Mouse (Mus musculus): ENCODE results near the gene Zfp362. TPM values are rescaled to one million over a fixed set of nuclear protein-coding genes. Genes with fewer than 3 reads are reported as not detected.

Zfp362 gene
- polyA plus RNA-seq, 1 experiment: 11.7 TPM

DNA sequence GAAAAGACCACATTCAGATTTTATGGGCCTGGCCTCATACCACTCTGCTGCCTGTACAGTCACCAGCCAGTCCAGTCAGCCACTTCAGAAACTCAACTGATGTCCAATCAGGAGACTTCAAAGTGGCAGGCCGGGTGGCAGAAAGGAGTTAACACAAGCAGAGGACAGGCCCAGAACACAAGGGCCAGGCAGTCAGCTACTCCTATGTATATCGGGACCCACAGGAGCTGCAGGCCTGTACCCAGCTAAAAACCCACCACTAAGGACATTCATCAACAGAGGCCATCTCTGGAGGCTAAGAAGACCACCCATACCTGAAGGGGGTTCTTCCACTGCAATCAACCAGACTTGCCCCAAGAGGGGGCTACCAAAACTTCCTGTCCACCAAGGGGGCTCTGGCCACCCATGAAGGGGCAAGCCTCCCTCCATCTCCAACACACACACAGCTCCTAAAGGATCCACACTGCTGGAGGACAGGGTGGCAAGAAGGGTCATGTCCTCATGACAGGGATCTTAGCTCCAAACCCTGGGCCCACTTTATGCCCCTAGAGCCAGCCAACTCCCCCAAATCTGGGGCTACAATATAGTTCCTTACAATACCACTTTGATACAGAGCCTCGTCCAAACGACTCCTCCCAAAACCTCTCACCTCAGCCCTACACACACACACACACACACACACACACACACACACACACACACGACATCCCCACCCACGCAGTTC lies 1.3 kb downstream of the Zfp362 start:
- DNase-seq (ENCODE audit: low read depth, low spot score): no peak
- WGBS: 6% methylated on average over 6 of the region's 6 CpGs

DNA sequence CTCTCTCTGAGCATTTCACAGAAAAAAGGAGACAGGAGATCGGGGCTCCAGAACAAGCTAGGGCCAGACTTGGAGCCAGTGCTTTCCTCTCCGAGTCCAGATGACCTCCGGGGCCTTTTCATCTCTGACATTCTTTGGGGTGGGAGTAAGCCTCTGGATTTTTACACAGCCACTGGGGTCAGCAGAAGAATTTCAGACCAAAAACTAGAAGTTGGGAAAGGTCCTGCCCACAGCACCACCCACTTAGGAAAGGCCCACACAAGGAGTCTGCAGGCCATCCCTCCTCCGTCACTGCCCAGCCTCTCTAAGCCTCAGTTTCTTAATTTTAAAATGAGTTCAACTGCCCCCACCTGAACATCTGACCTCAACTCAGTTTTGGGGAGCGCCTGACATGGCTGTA lies 2.3 kb downstream of the Zfp362 start:
- 82% methylated on average over 5 of the region's 5 CpGs for WGBS
- no peak for DNase-seq (ENCODE audit: low read depth, low spot score)

DNA sequence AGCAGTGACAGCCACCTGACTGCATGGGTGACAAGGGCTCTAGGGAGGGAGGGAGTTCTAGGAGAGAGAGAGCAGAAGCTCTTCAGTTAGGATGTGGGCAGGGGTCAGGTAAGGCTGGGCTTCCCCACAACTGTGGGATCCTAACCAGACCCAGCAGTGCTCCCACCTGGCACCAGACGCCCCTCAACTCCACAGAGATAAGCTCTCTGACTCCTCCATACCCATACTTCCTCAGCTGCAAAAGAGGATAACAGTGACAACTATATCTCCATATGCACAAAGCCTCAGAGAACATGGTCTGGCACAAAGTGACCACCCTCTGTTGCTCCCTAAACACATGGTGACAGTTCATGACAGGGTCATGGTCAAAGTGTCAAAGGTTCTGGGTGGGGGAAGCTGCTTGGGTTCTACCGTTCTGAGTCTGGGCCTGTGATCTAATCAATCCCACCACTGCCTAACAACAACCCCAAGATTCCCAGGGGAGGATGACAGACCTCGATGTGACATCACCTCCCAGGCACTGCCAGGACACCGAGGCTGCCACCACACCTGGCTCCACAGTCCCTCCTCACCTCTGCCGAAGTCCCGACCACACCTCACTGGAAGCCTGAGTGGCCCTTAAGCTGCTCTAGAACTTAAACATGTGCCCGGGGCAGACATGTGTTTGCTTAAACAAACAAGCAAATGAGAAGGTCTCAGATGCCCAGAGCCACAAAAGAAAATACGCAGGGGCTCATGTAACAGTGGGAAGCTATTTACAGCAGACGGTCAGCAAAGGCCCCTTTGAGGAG lies 4.0 kb downstream of the Zfp362 start:
- 46% methylated on average over 9 of the region's 9 CpGs for WGBS
- no peak for DNase-seq (ENCODE audit: low read depth, low spot score)

DNA sequence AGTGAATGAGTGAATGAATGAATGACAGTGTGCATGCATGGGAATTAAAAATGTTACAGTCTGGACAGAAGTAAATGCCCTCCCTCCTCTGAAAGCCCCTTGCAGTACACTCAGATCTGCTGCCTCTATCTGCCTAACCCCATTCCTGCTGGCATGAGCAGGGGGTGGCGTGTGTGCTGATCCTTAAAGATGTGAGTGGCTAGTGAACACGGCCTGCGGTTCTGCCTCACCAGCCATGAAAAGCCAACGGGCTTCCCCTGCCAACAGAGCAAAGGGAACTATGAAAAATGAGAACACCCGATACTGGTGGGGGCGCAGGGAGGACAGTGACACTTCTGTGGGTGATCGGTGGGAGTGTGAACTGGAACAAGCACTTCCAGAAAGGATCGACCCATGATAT lies 9.1 kb downstream of the Zfp362 start:
- 75% methylated on average over 8 of the region's 8 CpGs for WGBS
- no peak for DNase-seq (ENCODE audit: low read depth, low spot score)

DNA sequence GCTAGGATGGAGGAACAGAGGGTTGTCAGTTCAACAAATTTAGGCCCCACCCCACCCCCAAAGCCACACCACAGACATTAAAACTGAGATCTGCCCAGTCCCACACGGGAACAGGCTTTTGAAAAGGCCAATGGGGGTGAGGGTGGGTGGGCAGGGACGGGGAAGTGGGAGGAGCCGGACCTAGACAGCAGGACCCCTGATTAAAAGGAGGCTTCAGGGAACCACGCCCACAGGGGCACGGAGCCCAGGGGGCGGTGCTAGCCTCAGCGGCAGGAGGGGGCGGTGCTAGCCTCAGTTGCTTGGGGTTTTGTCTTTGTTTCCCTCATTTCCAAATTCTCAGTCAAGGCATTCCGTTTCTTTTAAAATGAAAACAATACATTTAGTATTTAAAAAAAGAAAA lies 10.2 kb downstream of the Zfp362 start:
- DNase-seq (ENCODE audit: low read depth, low spot score): no peak
- 44% methylated on average over 9 of the region's 9 CpGs for WGBS

DNA sequence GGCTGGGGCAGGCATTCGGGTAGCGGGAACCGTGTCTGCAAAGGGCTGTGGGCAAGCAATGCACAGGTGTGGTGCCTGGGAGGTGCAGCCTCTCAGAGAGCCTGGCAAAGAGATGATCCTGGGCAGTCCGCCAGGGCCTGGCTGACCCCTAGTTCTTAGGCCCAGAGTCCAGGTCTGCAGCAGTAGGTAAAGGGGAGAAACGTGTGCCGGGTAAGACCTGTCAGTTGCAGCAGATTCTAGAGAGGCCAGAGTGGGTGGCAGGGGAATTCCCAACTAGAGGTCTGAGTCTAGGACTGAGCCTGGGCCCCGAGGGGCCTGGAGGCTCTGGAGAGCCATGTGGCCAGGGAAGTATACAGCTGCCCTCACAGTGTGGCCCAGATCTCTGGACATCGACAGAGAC lies 11.6 kb downstream of the Zfp362 start:
- WGBS: 44% methylated on average over 8 of the region's 8 CpGs
- DNase-seq (ENCODE audit: low read depth, low spot score): no peak

DNA sequence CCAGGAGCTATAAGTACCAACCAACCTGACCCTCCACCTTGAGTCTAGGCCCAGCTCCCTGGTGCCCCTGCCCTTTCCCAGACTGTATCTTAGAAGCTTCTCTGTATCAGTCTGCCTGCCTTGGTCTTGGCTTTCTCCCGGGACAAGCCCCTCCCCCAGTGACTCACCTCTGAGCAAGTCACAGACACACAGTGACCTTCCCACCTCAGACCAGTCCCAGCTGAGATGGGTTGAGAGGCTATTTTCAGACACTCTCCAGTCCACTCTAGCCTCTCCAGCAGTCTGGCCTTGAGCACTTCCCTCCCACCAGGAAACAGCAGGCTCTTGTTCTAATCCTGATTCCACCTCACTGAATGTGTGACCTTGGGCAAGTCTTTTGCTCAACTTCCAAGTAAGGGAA lies 12.1 kb downstream of the Zfp362 start:
- no peak for DNase-seq (ENCODE audit: low read depth, low spot score)
- 11% methylated on average over 1 of the region's 1 CpGs for WGBS

DNA sequence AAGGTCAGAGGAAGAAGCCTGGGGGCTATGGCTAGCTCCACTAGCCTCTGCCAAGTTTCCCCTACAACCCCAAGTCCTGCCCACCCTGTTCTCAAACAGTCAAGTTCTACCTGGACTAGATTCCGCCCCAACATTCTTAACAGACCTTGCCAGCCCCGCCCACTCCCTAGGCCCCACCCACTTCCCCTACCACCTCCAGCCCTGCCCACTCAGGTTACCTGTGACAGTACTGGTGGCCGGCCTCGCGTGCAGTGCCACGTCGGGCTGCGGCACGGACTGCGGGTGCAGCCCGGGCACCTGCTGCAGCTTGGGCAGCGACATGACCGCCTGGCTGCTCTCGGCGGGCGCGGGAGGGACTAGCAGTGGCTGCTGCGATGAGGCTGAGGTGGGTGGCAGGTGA lies 16.2 kb downstream of the Zfp362 start:
- 36% methylated on average over 18 of the region's 18 CpGs for WGBS
- DNase-seq (ENCODE audit: low read depth, low spot score): no peak

DNA sequence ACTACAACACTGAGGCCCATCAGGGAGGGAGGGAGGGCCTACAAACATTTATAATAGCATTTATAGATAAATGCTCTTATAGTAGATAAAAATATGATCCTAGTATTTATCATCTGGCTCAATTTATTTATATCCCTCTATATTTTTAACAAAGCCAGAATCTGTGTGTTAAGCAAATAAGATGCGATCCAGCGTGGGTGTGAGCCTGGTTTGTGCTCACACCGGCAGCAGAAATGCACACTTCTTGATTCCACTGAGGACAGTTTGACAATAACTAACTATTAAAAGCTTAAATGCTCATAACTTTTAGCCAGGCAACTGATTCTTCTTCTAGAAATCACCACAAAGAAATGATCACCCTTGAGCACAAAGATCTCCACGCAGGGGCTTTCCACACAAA lies 17.7 kb downstream of the Zfp362 start:
- DNase-seq (ENCODE audit: low read depth, low spot score): no peak
- 93% methylated on average over 4 of the region's 4 CpGs for WGBS

DNA sequence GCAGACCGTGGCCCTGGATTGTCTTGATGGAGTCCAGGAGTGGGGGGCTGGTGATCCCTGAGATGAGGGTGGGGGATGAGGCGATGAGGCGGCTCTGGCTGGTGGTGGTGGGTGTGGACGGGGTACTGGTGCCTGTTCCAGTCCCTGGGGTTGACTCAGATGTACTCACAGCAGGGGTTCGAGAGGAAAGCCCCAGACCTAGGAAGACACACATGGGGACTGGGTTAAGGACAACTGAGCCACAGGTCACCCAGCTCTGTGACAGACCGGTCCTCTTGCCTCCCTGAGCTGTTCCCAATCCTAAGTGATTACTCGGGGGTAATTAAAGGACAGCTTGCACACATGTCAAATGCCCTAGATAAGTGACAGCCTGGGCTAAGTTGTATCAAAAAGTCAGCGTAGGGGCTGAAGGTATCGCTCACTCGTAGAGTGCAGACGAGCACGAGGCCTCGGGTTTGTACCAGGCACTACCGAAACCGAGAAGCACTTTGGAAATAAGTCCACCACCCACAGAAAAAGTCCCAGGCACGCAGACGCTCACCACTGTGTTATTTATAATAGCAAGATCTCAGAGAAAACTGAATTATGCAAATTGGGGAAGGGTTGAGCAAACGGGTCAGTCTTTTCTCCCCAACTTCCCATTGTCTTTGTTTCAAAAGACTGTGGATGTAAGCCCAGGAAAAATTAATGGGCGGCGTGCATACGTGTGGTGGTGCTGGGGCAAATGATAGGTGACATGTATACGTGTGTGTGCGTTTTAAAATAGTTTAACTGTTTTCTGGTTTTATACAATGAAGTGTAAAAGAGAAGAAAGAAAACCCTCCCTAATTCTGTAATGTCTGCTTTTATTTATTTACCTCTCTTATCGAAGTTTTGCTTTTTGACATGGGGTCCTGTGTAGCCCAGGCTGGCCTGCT lies 18.6 kb downstream of the Zfp362 start:
- no peak for DNase-seq (ENCODE audit: low read depth, low spot score)
- 92% methylated on average over 24 of the region's 24 CpGs for WGBS

DNA sequence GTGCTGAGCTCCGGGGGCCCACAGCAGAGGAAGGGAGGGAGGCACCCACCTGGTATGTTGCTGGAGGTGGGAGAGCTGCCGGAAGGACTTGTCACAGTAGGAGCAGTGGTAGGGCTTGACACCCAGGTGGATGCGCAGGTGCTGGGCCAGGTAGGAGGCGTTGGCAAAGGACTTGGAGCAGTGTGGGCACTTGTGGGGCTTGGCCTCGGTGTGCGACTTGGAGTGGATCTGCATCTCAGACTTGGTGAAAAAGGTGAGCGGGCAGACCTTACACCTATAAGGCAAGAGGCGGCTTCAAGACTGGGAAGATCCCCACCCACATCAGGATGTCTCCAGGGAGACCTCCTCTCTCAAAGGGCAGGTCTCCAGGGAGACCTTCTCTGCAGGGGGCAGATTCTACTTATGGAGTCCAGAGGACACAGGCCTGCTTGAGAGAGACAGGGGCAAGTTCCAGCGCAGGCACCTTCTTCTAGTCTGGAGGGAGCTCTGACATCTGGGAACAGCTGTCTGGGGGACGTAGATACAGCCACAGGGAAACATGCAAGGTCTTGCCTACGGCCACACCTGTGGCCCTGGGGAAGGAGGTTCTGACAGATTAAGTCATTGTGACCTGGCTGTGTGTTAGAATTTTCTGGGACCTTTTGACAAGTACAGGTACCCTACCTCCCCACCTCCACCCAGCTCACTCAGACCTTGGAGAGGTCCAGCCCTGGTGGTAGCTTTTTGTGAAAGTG lies 19.8 kb downstream of the Zfp362 start:
- WGBS: 94% methylated on average over 11 of the region's 11 CpGs

DNA sequence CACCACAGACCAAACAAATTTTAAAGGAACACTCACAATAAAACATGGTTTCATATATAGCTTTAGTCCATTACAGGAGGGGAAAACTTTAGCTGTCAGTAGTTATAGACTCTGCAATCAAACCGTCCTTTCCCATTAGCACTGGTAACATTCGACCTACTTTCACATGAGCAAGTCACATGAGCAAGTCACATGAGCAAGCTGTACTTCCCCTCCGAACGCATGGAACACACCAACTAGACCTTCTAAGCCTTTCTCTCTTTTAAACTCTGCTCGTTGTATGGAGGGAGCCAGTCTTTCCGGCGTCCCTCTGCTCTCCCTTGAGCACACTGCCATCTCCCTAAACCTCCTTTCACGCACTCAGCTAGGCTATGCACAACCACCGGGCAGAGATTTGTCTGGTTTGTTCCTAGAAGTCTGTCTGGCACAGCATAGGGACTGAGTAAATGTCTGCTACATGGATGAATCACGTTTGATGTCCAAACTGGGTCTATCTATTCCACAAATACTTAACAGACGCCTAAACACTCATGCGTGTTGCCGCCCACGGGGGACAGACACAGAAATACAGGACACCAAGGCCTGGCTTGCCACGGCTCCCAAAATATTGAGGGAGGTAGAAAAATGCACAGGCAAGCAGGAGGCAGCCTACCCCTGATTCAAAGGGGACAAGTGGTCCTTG lies 20.8 kb downstream of the Zfp362 start:
- 86% methylated on average over 15 of the region's 15 CpGs for WGBS
- no peak for DNase-seq (ENCODE audit: low read depth, low spot score)

More for the DNA sequence above, 19.8 kb downstream of the Zfp362 start:
- DNase-seq (ENCODE audit: low read depth, low spot score): no peak

DNA sequence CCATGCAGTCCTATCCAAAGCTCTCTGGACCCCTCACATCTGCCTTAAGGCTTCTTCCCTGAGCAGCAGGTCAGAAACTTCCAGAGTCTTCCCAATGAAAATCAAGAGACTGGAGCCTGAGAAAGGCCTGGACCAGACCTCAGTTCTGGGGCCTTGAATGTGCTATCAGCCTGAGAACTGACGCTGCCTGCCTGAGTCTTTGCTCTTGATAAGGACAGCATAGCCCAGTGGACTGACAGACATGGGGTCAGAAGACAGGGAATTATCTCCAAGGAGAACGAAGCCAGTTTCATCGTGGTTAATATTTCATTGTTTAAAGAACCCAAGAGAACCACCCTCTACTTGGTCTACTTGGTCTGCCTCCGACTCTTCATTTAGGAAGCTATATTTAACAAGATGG lies 23.2 kb downstream of the Zfp362 start:
- 74% methylated on average over 4 of the region's 4 CpGs for WGBS
- DNase-seq (ENCODE audit: low read depth, low spot score): no peak

DNA sequence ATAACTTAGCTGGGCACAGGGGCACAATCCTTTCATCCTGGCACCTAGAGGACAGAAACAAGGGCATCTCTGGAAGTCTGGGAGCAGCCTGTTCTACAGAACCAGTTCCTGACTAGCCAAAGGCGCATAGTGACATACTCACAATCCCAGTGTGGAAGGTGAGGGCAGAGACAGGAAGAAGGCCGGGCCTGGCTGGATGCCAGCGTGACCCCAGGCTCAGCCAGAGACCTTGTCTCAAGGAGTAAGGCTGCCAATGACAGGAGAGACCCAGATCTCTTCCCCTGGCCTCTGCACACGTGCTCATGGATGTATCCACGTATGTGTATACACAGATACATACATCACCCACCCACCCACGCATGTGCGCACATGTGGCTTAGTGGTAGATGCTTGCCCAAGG lies 23.8 kb downstream of the Zfp362 start:
- no peak for DNase-seq (ENCODE audit: low read depth, low spot score)

DNA sequence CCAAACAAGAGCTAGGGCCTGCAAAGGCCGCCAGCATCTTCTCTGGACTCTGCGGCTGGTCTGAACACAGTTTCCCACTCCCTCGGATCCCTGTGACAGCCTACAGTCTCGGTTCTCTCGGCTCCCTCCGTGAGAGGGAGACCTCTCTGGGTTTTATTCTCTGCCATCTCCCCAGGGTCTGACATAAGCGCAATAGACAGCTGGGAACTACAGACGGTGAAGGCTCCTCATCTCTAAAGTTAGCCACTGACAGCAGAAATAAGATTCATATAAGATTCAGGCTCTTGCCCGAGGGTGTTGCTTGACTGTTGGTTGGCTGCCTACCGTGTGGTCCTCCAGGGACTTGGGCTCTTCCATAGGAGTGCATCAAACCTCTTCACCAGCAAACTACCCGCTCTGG lies 28.3 kb downstream of the Zfp362 start:
- no peak for DNase-seq (ENCODE audit: low read depth, low spot score)
- 93% methylated on average over 11 of the region's 11 CpGs for WGBS

More for the DNA sequence above, 23.8 kb downstream of the Zfp362 start:
- WGBS: 84% methylated on average over 7 of the region's 7 CpGs

DNA sequence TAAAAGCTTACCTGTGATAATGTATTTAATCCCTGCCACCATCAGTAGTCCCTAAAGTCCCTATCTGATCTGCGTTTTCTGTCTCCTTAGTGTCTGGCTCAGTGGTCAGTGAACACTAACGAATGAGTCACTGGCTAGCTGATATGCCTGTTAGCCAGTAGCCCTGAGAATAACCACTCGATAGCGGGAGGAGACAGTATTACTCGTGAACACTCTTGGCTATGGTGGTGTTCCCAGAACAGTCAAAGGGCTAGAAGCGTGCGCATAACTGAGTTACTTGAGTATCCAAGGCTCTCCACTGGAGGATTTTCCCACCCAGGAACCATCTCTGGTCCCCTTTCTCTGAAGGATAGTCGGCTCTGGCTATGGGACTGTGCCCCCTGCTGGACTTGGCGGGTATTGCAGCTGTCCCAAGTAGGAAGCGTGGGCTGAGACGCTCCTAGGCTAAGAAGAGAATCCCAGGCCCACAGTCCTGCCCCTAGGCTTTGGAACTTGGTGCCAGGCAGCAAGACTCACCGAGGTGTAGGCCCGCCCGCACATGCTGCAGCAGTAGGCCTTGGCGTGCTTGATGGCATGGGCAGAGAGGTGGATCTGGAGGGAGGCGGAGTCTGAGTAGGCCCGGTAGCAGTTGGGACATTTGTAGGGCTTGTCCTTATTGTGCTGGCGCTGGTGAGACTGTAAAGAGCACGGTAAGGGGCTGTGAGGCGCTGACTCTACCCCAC lies 29.1 kb downstream of the Zfp362 start:
- DNase-seq (ENCODE audit: low read depth, low spot score): no peak
- 49% methylated on average over 20 of the region's 20 CpGs for WGBS

DNA sequence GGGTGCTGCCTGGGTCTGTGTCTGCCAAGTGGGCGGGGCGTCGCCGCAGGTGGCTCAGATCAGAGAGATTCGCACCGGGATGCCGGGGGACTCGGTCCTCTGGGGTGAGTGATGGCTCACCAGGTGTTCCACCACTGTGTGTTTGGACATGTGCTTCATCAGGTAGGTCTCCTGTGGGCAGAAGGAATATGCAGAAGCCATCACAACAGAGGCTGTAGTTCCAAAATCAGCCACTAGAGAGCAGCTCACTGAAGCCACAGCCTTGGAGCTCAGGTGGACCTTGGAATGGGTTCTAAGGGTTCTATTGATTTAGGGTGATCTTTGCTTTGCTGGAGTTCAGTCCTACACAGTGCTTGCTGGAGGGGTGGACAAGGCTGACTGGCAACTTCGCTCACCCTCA lies 31.4 kb downstream of the Zfp362 start:
- DNase-seq (ENCODE audit: low read depth, low spot score): no peak
- WGBS: 92% methylated on average over 9 of the region's 9 CpGs

DNA sequence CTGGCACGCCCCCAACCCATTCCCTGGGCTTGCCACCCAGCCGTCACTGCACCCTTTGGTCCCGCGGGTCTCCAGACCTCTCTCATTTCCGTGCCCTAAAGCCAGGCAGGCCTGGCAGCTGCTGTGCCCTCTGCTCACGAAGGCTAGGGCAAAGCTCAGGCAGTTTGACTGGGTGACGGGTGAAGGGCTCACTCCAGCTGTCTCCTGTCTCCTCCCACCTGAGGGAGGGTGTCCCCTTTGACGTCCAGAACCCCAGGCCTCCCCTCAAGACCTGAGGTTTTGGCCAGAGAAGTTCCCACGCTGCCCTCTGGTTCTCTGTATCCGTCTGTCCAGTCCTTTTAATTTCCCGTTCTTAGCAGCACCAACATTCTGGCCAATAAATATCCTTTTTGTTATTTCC lies 32.0 kb downstream of the Zfp362 start:
- 92% methylated on average over 11 of the region's 11 CpGs for WGBS
- no peak for DNase-seq (ENCODE audit: low read depth, low spot score)

All from large intestine, adult 2 months (tissue).